Mouse (Mus musculus) G1E-ER4 (cell line): ENCODE results near the gene Macf1. TPM values are rescaled to one million over a fixed set of nuclear protein-coding genes. Genes with fewer than 3 reads are reported as not detected.

Experiments
- GATA1 ChIP-seq: IDR thresholded peaks from one replicate; pipeline ENCODE4 v1.8.0; 2012; ENCODE audit warnings: low read length, inconsistent platforms
- polyA plus RNA-seq: library from polyadenylated mRNA; stranded (reverse); fragments of >175 nt; gene quantifications from 2 replicates; pipeline ENCODE4 v1.2.3, GENCODE M21; 2012

Gene Macf1
- polyA plus RNA-seq, 1 experiment = 55.4 TPM

- TF ChIP-seq GATA1 = no peak
These were observed 886 bp upstream of the Macf1 start for GRCm38 (mm10) chr4:123685046-123685445.

DNA sequence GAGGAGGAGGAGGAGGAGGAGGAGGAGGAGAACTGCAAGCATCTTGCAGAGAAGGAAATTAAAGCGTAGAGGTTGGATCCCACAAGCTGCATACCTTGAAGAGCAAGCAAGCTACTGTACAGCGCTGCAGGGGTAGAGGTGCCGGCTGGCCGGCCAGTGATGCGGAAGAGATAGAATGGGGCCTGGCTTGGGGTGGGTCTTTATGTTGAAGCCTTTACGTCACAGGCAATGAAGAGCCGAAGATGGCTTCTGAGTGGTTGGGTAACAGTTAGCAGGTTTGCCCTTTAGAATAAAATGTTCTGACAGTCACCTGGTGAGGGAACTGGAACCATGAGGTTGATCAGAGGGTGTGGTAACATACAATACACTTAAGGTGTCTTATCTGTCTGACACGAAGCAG is 1.9 kb downstream of the Macf1 start:
- TF ChIP-seq GATA1 = no peak

GRCm38 (mm10) chr4:123680962-123681361 is 3.2 kb downstream of the Macf1 start:
- TF ChIP-seq GATA1 = no peak

GRCm38 (mm10) chr4:123677060-123677804 is 6.9 kb downstream of the Macf1 start:
- no peak for TF ChIP-seq GATA1

- no peak for TF ChIP-seq GATA1
These were observed 13.6 kb downstream of the Macf1 start for GRCm38 (mm10) chr4:123670598-123670997.

GRCm38 (mm10) chr4:123669696-123670095 is 14.5 kb downstream of the Macf1 start:
- no peak for TF ChIP-seq GATA1

GRCm38 (mm10) chr4:123667260-123667867 is 16.8 kb downstream of the Macf1 start:
- TF ChIP-seq GATA1 = no peak

DNA sequence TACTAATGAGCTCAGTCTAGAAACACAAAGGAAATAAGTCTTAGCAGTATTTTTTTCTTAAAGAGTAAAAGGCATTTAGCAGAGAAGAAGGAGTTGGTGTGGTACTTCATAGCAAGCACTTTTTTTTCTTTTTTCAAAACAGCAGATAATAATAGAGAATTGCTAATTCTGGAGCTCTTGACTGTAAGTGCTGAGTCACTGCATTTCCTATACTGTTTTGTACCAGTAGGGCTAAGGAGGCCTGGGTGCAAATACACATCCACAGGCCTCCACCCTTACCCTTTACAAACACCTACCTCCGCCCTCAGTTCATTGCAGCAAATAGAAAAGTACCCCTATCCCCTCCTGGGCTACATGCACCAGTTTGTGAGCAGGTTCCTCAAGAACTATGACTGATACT is 17.6 kb downstream of the Macf1 start:
- TF ChIP-seq GATA1 = no peak

DNA sequence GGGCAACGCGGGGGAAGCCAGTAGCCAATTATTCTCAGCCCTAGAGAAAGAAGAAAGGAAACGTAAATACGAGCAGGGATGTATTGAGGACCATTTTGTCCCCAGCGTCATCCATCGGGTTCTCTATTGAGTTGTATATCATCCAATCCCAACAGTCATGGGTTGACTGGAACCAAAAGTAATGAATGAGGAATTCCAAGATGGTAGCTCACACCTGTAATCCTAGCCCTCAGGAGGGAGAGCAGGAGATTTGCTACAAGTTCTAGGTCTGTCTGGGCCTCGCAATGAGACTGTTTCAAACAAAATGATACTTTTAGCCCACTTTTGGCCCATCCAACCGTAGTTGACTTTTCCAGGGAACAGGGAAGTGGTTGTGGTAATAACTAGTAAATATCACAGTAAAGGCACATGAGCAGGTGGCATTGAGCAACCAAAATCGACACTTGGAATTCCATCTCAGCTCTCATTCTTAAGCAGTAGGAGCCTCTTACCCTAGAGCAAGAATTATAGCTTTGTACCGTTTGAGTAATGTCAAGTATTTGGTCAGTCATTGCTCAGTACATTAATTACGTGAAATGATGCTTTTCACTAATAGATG is 18.4 kb downstream of the Macf1 start:
- no peak for TF ChIP-seq GATA1

DNA sequence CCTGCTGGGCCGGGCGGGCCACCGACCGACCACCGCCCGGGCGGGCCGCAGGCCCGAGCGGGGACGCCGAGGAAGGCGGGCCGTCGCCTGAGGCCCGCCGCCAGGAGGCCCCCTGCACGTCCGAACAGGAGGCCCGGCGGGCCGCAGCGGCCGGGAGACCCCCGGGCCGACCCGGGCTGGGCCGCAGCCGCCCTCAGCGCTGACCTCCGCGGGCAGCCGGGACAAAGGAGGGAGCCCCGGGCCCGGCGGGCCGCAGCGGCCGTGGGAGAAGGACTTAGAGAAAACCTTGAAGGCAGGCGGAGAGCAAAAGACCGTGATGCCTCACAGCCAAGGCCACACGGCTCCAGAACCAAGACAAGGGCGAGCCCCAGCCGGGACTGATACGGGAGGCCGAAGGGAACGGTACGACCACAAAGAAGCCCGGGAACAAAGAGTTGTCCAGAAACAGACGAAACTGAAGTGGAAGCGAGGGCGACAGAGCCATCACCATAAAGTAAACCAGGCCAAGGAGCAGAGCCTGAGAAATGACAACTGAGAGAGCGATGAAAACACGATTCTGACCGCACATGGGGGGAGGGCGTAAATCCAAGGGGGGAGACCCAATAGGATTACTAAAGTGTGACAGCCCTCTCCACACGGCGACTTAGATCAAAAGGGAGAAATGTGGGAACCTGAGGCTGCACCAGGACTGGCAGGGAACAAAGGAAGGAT is 19.1 kb downstream of the Macf1 start:
- TF ChIP-seq GATA1 = no peak

DNA sequence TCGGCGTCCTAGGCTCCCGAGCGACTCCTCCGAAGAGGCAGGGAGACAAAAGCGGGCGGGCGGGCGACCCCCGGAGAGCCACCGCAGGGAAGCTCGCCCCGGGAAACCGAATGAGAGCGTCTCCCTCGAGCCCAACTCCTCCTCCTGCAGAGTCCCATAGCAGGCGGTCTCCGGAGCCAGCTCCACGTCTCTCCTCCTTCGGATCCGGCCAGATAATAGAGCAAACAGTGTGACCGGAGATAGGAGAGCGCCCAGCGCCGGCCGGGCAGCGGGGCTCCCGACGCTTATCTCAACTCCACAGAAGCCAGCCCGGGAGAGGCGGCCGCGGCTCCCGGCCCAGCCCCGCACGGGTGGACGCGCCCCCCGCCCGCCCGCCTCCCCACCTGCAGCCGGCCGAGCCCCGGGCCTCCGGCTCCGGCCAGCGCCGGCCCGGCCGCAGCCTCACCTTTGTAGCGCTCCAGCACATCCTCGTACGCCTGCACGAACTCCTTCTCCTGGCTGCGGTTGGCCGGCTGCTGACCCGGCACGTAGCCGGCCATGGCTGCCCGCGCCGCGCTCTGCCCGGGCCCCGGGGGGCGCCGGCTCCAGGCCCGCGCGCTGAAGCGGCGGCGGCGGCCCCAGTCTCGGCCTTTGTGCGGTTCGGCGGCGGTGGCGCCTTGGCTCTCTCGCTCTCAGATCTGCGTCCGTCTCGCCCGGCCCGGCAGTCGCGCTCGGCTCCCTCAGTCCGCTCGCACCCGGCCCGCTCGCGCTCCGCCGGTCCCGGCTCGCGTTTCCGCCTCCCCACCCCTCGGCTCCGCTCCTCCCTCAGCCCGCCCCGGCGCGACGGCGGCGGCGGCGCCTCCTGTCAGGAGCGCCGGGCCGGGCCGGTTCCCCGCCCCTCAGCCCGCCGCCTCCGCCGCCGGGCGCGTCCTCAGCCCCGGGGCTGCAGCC is 19.9 kb downstream of the Macf1 start:
- TF ChIP-seq GATA1 = no peak

DNA sequence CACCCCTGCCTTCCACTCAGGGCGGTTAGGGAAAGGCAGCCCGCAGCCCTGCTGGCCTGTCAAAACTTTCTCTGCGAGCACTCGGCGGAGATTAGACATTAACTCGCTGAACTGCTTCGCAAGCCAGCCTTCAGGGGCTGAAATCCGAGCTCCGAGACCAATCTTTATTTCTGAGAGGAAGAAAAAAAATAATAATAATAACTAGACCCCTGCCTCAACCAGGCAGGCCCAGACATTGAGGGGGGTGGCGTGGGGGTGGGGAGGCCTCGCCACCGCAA is 20.5 kb downstream of the Macf1 start:
- TF ChIP-seq GATA1 = no peak

DNA sequence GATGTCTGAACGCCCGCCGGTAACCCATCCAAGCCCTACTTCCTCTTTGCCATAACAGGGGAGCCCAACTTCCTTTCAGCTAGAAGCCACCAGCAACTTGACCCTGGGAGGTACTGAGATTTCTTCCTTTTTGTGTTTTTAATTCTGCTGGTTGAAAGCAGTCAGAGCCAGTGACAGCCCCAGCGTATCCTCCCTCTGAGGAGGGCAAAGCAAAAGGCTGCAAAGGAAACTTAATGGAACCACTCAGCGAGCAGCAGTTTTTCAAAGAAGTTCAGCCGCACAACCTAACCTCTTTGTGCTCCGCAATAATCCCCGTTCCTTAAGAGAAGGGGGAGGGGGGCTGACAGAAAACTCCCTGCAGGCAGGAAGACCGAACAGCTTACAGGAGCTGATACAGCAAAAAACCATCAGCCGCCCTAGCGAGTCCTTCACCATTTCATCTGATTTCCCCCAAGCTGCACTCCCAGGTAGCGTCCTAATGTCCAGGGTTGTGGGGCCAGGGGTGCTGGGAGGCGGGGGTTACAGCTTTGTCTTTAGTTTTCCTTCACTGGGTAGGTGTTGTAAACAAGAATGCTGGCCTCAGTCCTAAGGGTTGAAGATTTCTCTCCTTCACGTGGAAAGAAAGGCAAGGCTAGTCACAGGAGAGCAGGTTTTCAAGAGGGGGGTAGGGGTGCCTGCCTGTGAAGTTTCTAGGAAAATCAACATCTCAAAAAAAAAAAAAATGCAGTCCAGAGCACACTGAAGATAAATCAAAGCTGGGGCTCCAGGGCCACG is 21.1 kb downstream of the Macf1 start:
- no peak for TF ChIP-seq GATA1

- TF ChIP-seq GATA1 = no peak
These were observed 26.0 kb downstream of the Macf1 start for GRCm38 (mm10) chr4:123658175-123658574.

GRCm38 (mm10) chr4:123655245-123655644 is 28.9 kb downstream of the Macf1 start:
- TF ChIP-seq GATA1 = no peak
